Mouse (Mus musculus) lung, postnatal 10 days (tissue): ENCODE measurements around the gene Il16.
A peak's percentile ranks its signal among the peaks of the same experiment; 100 is the strongest.

Experiments
- DNase-seq: peaks from one replicate; pipeline ENCODE4 v3.0.0; 2021

Il16 gene

GRCm38 (mm10) chr7:83745413-83746106, at the start of gene Il16:
Gene Il16, minus strand, starts transcription at chr7:83745726.
- DNase-seq, result no peak

DNA sequence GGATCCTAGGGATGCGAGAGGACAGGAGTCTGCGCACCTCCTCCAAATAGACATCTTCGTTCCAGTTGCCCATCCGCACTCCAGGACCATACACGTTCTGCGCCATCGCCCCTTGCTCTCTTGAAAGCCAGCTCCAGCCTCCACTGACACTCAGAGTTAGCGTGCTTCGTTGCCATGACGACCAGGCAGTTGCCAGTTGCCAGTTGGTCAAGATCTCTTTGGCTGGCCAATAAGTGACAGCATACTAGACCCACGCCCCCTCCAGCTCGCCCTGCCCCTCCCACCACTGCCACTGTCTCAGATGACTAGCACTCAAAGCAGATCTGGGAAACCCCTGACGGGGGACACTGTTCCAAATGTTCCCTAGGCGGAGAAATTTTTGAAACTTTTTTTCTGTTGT, 49.2 kb upstream of the Il16 start, which contains the start of gene Cfap161:
Gene Cfap161 (minus strand): TSS at position 176 of the 400 bp plus-strand sequence.
- peak; percentile 81 for DNase-seq

DNA sequence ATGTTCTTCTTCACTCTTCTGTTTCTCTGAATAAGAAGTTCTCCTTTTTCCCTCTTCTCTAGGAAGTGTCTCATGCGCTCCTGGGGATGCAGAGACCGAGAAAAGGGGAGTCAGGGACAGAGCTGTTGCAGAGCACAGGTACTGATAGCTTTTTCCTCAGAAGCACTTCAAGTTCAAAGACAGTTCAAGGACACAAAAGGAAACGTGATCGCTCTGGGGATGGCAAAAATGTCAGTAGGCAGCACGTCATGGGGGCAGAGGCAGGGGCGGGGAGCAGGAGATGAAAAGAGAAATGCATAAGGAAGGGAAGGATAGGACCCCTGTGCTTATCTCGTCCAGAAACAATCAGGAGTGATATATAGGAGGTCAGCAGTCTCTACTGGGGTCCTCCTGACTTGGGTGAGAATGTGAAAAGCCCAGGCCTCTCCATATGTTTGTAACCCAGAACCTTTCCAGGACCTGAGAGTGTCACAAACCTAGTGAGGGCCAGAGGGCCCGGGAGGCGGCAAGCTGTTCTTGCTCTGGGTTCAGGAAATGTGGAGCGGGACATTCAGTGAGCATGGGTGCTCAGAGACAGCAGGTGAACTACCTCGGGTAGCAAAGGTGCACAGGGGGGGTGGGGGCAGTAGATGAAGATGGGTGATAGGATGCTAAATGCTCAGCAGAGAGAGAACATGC, 48.6 kb upstream of the Il16 start:
- DNase-seq, result no peak

DNA sequence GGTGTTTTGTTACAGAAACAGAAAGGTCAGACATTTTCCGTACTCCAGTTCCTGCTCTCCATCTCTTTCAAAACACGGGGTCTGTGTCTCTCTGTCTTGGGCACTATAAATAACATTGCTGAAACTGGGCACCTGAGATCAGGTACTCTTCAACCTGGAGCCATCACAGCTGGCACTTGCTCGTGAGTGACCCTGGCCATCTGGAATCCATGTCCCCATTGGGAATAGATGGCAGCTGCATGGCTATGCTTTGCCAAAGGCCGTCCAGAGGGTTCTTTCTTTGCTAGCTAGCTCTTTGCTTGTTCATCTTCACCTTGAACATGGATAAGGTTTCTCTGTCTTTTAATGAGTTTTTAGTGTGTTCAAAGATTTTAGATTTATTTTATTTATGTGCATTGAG, 35.4 kb upstream of the Il16 start:
- no peak for DNase-seq

GRCm38 (mm10) chr7:83780026-83780425, 34.5 kb upstream of the Il16 start:
- peak; percentile 51 for DNase-seq

GRCm38 (mm10) chr7:83779028-83779427, 33.5 kb upstream of the Il16 start:
- no peak for DNase-seq

- DNase-seq, result no peak
Measured at GRCm38 (mm10) chr7:83778516-83778915, 33.0 kb upstream of the Il16 start.

DNA sequence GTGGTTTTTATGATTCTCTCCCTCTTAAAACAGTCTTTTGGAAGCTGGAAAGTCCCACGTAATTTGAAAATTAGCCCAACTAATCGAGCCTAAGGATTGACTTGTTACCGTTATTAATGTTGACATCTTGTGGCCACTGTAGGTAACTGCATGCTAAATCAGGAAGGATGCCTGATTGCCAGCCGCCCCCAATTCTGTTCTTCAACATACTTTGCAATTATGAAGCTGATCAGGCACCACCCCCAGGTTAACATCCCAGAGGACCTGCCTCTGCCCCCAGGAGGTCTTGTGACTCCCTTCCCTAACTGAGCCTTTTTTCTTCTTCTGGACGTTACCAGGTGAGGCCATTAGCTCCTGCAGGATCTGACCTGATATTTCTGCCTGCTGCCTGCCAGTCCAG, 29.2 kb upstream of the Il16 start:
- DNase-seq, result peak; percentile 64

DNA sequence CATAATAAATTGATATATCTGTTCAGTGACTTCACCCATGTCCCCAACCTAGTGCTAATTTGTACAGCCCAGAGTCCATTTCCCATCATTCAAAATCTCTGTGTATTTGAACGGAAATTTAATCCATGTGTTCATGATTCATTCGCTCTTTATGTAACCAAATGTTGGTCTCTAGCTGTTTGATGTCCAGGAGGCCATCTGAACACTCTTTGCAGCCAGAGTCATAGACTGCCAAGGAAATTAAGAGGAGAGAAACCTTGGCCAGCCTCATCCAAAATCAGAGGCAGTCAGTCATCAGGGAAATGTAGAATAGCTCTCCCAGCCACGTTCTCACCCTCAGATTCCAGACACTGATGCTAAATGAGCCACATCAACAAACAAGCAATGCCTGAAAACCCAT, 18.1 kb upstream of the Il16 start:
- no peak for DNase-seq

GRCm38 (mm10) chr7:83762336-83762735, 16.8 kb upstream of the Il16 start:
- no peak for DNase-seq

DNA sequence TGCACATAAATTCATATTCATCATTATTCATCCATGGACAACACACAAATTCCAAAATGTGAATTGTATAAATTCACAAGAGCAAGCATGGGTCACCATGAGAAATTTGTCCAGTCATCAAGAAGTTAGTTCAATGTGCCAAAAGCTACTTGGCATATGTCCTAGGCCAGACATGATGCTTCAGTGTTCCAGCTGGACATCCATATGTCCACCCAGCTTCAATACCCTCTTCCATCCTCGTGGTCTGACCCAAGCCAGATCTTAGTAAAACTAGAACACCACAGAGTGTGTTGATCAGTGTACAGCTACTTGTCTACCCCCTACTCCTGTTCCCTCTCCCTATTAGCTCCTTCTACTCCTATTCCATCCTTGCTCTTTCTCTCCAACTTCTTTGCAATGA, 5.5 kb upstream of the Il16 start:
- no peak for DNase-seq

DNA sequence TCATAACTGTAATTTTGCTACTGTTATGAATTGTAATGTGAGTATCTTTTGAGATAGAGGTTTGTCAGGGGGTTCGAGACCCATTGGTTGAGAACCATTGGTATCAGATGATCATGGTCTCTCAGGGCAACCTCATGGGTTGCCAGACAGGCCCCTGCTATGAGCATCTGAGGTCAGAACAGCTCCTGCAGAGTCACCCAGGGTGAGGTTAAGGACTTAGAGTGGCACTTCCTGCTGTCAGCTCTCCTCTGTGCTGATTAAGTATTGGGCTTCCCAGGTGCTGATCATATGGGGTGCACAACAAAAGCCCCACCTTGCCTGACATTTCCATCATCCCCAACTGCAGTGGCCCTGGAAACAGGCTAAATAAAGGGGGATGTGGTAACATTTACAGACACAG, 2.9 kb upstream of the Il16 start:
- no peak for DNase-seq

DNA sequence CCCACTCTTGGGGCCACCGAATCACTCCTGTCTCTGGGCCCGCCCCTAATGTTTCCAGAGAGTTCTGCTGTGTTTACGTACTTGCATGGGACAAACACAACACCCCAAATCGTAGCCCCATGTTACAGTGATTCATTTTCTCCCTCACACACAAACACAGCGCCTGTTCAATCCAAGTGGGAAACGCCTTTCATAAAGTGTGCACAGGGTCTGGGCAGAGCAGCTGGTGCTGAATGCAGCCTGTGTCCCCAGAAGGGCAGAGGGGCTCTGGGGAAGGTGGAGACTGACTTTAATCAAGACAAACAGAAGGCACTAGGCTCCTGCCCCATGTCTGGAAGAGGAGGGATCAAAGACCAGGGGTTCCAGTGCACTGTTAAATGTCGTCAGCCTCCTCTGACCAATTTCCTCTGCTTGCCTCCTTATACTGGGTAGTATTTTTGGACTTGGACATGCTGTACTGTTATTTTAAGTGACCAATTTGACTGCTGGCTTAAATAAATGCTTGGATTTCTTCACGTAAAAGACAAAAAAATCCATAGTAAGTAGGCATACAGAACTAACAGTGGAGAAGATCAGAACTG, 671 bp upstream of the Il16 start:
- DNase-seq, result no peak

- no peak for DNase-seq
Measured at GRCm38 (mm10) chr7:83745065-83745412, 487 bp downstream of the Il16 start.

GRCm38 (mm10) chr7:83744250-83744649, 1.3 kb downstream of the Il16 start:
- no peak for DNase-seq

GRCm38 (mm10) chr7:83742690-83743089, 2.8 kb downstream of the Il16 start:
- DNase-seq, result no peak

GRCm38 (mm10) chr7:83742026-83742425, 3.5 kb downstream of the Il16 start:
- no peak for DNase-seq

- DNase-seq, result peak; percentile 35
Measured at GRCm38 (mm10) chr7:83739680-83740310, 5.7 kb downstream of the Il16 start.

GRCm38 (mm10) chr7:83738623-83739462, 6.7 kb downstream of the Il16 start:
- DNase-seq, result peak; percentile 19

- no peak for DNase-seq
Measured at GRCm38 (mm10) chr7:83737914-83738490, 7.5 kb downstream of the Il16 start.

DNA sequence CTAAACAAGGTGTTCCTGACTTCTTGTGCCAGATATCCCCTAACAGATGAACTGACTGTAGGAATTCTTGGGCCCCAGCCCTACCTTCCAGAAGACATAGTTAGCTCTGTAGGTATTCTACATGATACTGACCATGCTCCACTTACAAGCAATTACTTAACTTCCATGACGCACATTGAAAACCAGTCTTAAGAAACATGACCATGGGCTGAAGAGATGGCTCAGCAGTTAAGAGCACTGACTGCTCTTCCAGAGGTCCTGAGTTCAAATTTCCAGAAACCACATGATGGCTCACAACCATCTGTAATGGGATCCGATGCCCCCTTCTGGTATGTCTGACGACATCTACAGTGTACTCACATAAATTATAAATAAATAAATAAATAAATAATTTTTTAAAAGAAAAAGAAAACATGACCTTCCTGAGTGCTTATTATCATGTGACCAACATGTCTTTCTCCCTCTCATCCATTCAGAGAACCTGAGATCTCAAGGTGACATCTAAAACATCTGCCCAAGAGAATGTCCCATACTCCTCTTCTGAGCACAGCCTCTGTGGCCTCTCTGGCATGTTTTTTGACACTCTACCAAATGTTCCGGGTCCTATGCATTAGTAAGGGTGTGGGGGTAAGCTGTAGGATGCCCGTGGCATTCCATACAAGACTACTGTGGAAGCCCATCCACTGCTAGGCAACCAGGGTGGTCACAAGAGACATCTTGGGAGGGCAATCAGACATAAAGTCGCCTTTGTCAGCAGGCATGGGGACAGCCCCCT, 9.0 kb downstream of the Il16 start:
- no peak for DNase-seq
